Mouse (Mus musculus): ENCODE measurements around the gene Eva1c. TPM values are rescaled to one million over a fixed set of nuclear protein-coding genes. Genes with fewer than 3 reads are reported as not detected.

The Eva1c gene
- polyA plus RNA-seq, 1 experiment from 2014 or later = 0.91 TPM

DNA sequence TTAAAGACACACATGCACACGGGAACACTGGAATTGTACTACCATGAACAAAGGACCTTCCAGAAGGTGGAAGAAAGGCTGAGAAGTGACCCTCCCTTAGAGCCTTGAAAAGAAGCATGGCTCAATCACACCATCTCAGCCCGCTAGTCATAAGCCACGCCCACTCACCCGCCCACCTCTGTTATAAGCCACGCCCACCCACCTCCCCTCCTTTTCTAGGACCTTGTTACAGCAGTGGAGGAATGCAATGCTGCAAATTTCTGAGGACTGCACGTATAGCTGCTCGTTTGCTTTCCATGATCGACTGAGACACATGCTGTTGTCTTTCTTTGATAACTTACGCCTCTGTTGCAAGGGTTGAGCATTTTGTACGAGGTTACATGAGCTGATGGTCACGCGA lies 22.7 kb downstream of the Eva1c start:
- no peak for ATAC-seq (replicated peaks; ENCODE audit: low FRiP score)

GRCm38 (mm10) chr16:90850881-90851280 lies 24.4 kb downstream of the Eva1c start:
- 56% methylated on average over 7 of the region's 7 CpGs for WGBS
- no peak overlapping the region for H3K27ac ChIP-seq

More for the DNA sequence above, 22.7 kb downstream of the Eva1c start:
- Histone ChIP-seq H3K27me3 (no peaks in the 10 kb centered on the region), H3K27ac (no peak overlapping the region), H3K36me3 (no peaks in the 10 kb centered on the region), H3K4me2 (no peak overlapping the region), H3K4me1 (peaks cover 22% of the 10 kb centered on the region), H3K9me3 (replicated peaks) (no peaks in the 10 kb centered on the region), H3K9ac (no peak overlapping the region), H3K4me3 (replicated peaks) (no peak overlapping the region)
- 49% methylated on average over 12 of the region's 12 CpGs for WGBS

GRCm38 (mm10) chr16:90851621-90852334 lies 25.3 kb downstream of the Eva1c start:
- 0 out of 2 replicates have a peak, but pooled peaks cover 3% of the 10 kb centered on the region for H3K27me3 ChIP-seq
- H3K4me3 ChIP-seq (replicated peaks) = no peak overlapping the region
- H3K9ac ChIP-seq = no peak overlapping the region
- H3K9me3 ChIP-seq (replicated peaks) = no peaks in the 10 kb centered on the region
- no peak overlapping the region for H3K4me2 ChIP-seq
- H3K27ac ChIP-seq = no peak overlapping the region
- no peaks in the 10 kb centered on the region for H3K36me3 ChIP-seq
- no peak for ATAC-seq (replicated peaks; ENCODE audit: low FRiP score)
- peaks cover 21% of the 10 kb centered on the region for H3K4me1 ChIP-seq
- WGBS = 65% methylated on average over 11 of the region's 11 CpGs

More at GRCm38 (mm10) chr16:90850881-90851280, 24.4 kb downstream of the Eva1c start:
- Histone ChIP-seq H3K4me3 (replicated peaks) (no peak overlapping the region), H3K9ac (no peak overlapping the region), H3K4me1 (peaks cover 21% of the 10 kb centered on the region), H3K36me3 (no peaks in the 10 kb centered on the region), H3K4me2 (no peak overlapping the region), H3K27me3 (0 out of 2 replicates have a peak, but pooled peaks cover 3% of the 10 kb centered on the region), H3K9me3 (replicated peaks) (no peaks in the 10 kb centered on the region)
- no peak for ATAC-seq (replicated peaks; ENCODE audit: low FRiP score)

DNA sequence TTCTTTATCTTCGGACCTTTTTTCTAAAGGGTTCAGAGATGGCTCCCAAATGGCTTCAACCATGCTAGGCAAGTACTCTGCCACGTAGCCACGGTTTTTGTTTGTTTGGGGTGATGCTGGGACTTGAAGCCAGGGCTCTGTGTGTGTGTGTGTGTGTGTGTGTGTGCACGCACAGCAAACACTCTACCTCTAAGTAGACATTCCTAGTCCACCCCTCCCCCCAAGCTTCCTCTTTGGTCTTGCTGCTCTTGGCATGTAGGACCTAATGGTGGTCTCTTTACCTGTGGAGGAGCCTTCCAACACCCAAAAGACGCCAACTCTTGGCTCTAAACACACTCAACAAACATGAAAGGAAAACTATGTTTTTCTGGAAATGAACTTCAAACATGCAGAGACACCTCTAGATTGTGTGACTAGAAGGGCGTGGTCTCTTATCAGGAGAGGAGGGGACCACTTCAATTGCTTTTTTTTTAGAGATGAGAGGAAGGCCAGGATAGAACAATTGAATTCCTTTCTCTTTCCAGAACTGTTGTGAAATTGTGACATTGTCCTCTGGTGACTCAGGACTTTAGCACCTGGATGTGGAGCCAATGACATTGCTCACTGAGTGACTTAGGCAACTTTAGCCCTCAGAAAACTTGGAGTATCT lies 30.2 kb downstream of the Eva1c start:
- no peaks in the 10 kb centered on the region for H3K9me3 ChIP-seq (replicated peaks)
- ATAC-seq (replicated peaks; ENCODE audit: low FRiP score) = no peak
- no peaks in the 10 kb centered on the region for H3K36me3 ChIP-seq
- 90% methylated on average over 6 of the region's 6 CpGs for WGBS
- H3K4me2 ChIP-seq = no peak overlapping the region
- H3K27me3 ChIP-seq = 0 out of 2 replicates have a peak, but pooled peaks cover 3% of the 10 kb centered on the region
- no peak overlapping the region for H3K4me3 ChIP-seq (replicated peaks)
- H3K9ac ChIP-seq = no peak overlapping the region
- H3K4me1 ChIP-seq = peaks cover 5% of the 10 kb centered on the region; the same call in 1 of the 2 replicates
- no peak overlapping the region for H3K27ac ChIP-seq

- ATAC-seq (replicated peaks; ENCODE audit: low FRiP score) = no peak
- Histone ChIP-seq H3K4me3 (replicated peaks) (no peak overlapping the region), H3K27me3 (0 out of 2 replicates have a peak, but pooled peaks cover 3% of the 10 kb centered on the region), H3K4me2 (no peak overlapping the region), H3K9ac (no peak overlapping the region), H3K4me1 (peaks cover 5% of the 10 kb centered on the region; the same call in 1 of the 2 replicates), H3K36me3 (no peaks in the 10 kb centered on the region), H3K27ac (no peak overlapping the region), H3K9me3 (replicated peaks) (no peaks in the 10 kb centered on the region)
- 51% methylated on average over 4 of the region's 4 CpGs for WGBS
Measured at GRCm38 (mm10) chr16:90858206-90858605, 31.7 kb downstream of the Eva1c start.

GRCm38 (mm10) chr16:90863036-90863435 lies 36.5 kb downstream of the Eva1c start:
- ATAC-seq (replicated peaks; ENCODE audit: low FRiP score) = no peak
- no peaks in the 10 kb centered on the region for H3K9me3 ChIP-seq (replicated peaks)
- H3K36me3 ChIP-seq = no peaks in the 10 kb centered on the region
- 74% methylated on average over 3 of the region's 3 CpGs for WGBS
- no peak overlapping the region for H3K9ac ChIP-seq
- no peaks in the 10 kb centered on the region for H3K27me3 ChIP-seq
- no peak overlapping the region for H3K27ac ChIP-seq
- no peak overlapping the region for H3K4me3 ChIP-seq (replicated peaks)
- peaks cover 9% of the 10 kb centered on the region for H3K4me1 ChIP-seq
- H3K4me2 ChIP-seq = no peak overlapping the region

GRCm38 (mm10) chr16:90863468-90864046 lies 37.0 kb downstream of the Eva1c start:
- no peaks in the 10 kb centered on the region for H3K9me3 ChIP-seq (replicated peaks)
- H3K27ac ChIP-seq = no peak overlapping the region
- H3K4me3 ChIP-seq (replicated peaks) = no peak overlapping the region
- ATAC-seq (replicated peaks; ENCODE audit: low FRiP score) = no peak
- no peaks in the 10 kb centered on the region for H3K27me3 ChIP-seq
- 73% methylated on average over 10 of the region's 10 CpGs for WGBS
- H3K36me3 ChIP-seq = no peaks in the 10 kb centered on the region
- H3K4me2 ChIP-seq = no peak overlapping the region
- peaks cover 13% of the 10 kb centered on the region for H3K4me1 ChIP-seq
- no peak overlapping the region for H3K9ac ChIP-seq

- 57% methylated on average over 7 of the region's 7 CpGs for WGBS
- Histone ChIP-seq H3K9ac (no peak overlapping the region), H3K27me3 (no peaks in the 10 kb centered on the region), H3K4me1 (peaks cover 13% of the 10 kb centered on the region), H3K27ac (no peak overlapping the region), H3K36me3 (no peaks in the 10 kb centered on the region), H3K9me3 (replicated peaks) (no peaks in the 10 kb centered on the region), H3K4me2 (no peak overlapping the region), H3K4me3 (replicated peaks) (no peak overlapping the region)
- no peak for ATAC-seq (replicated peaks; ENCODE audit: low FRiP score)
Measured at GRCm38 (mm10) chr16:90864693-90865092, 38.2 kb downstream of the Eva1c start.

GRCm38 (mm10) chr16:90865652-90866051 lies 39.1 kb downstream of the Eva1c start:
- H3K4me2 ChIP-seq = no peak overlapping the region
- H3K9ac ChIP-seq = no peak overlapping the region
- H3K4me3 ChIP-seq (replicated peaks) = no peak overlapping the region
- 65% methylated on average over 9 of the region's 9 CpGs for WGBS
- ATAC-seq (replicated peaks; ENCODE audit: low FRiP score) = no peak
- no peaks in the 10 kb centered on the region for H3K27me3 ChIP-seq
- peaks cover 13% of the 10 kb centered on the region for H3K4me1 ChIP-seq
- H3K27ac ChIP-seq = no peak overlapping the region
- no peaks in the 10 kb centered on the region for H3K9me3 ChIP-seq (replicated peaks)
- no peaks in the 10 kb centered on the region for H3K36me3 ChIP-seq

DNA sequence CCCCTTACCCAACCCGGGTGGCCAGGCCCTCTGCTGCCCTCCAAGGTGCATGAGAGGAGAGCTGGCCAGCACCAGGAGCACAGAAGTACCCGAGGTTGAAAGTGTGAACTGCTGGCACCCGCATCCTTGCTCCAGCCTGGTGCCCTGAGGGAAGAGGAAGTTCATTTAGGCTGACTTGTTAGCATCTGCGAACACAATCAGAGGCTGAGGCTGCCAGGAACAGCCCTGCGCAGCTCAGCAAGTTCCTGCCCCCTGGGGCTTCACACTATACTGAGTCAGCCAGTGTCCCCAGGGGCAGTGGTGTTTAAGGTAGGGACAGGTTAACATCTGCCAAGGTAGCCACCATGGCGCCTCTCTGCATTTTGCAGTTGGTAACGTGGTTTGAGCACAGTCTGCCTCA lies 41.6 kb downstream of the Eva1c start:
- H3K27me3 ChIP-seq = 0 out of 2 replicates have a peak, but pooled peaks cover 4% of the 10 kb centered on the region
- 32% methylated on average over 7 of the region's 7 CpGs for WGBS
- H3K4me2 ChIP-seq = no peak overlapping the region
- H3K9me3 ChIP-seq (replicated peaks) = no peaks in the 10 kb centered on the region
- H3K27ac ChIP-seq = no peak overlapping the region
- no peak overlapping the region for H3K9ac ChIP-seq
- ATAC-seq (replicated peaks; ENCODE audit: low FRiP score) = no peak
- H3K36me3 ChIP-seq = no peaks in the 10 kb centered on the region
- no peak overlapping the region for H3K4me3 ChIP-seq (replicated peaks)
- peaks cover 13% of the 10 kb centered on the region for H3K4me1 ChIP-seq

- Histone ChIP-seq H3K27me3 (0 out of 2 replicates have a peak, but pooled peaks cover 4% of the 10 kb centered on the region), H3K4me2 (no peak overlapping the region), H3K9ac (no peak overlapping the region), H3K36me3 (no peaks in the 10 kb centered on the region), H3K9me3 (replicated peaks) (no peaks in the 10 kb centered on the region), H3K27ac (no peak overlapping the region), H3K4me1 (peaks cover 9% of the 10 kb centered on the region), H3K4me3 (replicated peaks) (no peak overlapping the region)
- no peak for ATAC-seq (replicated peaks; ENCODE audit: low FRiP score)
- 49% methylated on average over 4 of the region's 4 CpGs for WGBS
Measured at GRCm38 (mm10) chr16:90869361-90869760, 42.8 kb downstream of the Eva1c start.

GRCm38 (mm10) chr16:90872936-90873335 lies 46.4 kb downstream of the Eva1c start:
- Histone ChIP-seq H3K9me3 (replicated peaks) (no peaks in the 10 kb centered on the region), H3K36me3 (no peaks in the 10 kb centered on the region), H3K27ac (no peak overlapping the region), H3K9ac (no peak overlapping the region), H3K4me3 (replicated peaks) (no peak overlapping the region), H3K4me1 (peaks cover 4% of the 10 kb centered on the region; the same call in 1 of the 2 replicates), H3K4me2 (no peak overlapping the region), H3K27me3 (0 out of 2 replicates have a peak, but pooled peaks cover 4% of the 10 kb centered on the region)
- WGBS = 64% methylated on average over 8 of the region's 8 CpGs
- no peak for ATAC-seq (replicated peaks; ENCODE audit: low FRiP score)

All from kidney, embryonic 15.5 days (tissue).